Mouse (Mus musculus) forebrain, embryonic 16.5 days (tissue): ENCODE measurements around the gene Rbp7. TPM values are rescaled to one million over a fixed set of nuclear protein-coding genes. Genes with fewer than 3 reads are reported as not detected.
A peak's percentile ranks its signal among the peaks of the same experiment; 100 is the strongest.
"Not testable (repeated sequence)": the region's sequence is repeated elsewhere in the genome, so short reads cannot be mapped to it uniquely, and the experiment has no call there.

ENCODE experiments used
- ATAC-seq: fragments of 200-750 bp; cut with Nextera tagmentation; 2 replicates; pipeline ENCODE4 v1.8.0; 2017; ENCODE audit warnings: mild to moderate bottlenecking, moderate library complexity
- H3K27ac ChIP-seq: fragments of 300-500 bp; sonication (generic); 2 replicates; pipeline ENCODE4 v1.5.1; 2014; ENCODE audit warnings: low read length, control low read depth
- H3K27me3 ChIP-seq: fragments of 300-500 bp; sonication (generic); replicated peaks from 2 replicates; pipeline ENCODE4 v1.6.1; 2014; ENCODE audit warnings: low read length; ENCODE audit not compliant: control insufficient read depth, insufficient read depth
- H3K36me3 ChIP-seq: fragments of 300-500 bp; sonication (generic); 2 replicates; pipeline ENCODE4 v1.6.1; 2014; ENCODE audit not compliant: control insufficient read depth, insufficient read depth
- H3K4me1 ChIP-seq: fragments of 300-500 bp; sonication (generic); replicated peaks from 2 replicates; pipeline ENCODE4 v1.6.1; 2014; ENCODE audit warnings: low read length; ENCODE audit not compliant: control insufficient read depth, insufficient read depth
- H3K4me2 ChIP-seq: fragments of 300-500 bp; sonication (generic); 2 replicates; pipeline ENCODE4 v1.6.1; 2014; ENCODE audit warnings: mild to moderate bottlenecking, low read length, control low read depth
- H3K4me3 ChIP-seq: fragments of 300-500 bp; sonication (generic); replicated peaks from 2 replicates; pipeline ENCODE4 v1.5.1; 2014; ENCODE audit warnings: mild to moderate bottlenecking, low read length, control low read depth
- H3K9ac ChIP-seq: fragments of 300-500 bp; sonication (generic); replicated peaks from 2 replicates; pipeline ENCODE4 v1.6.1; 2014; ENCODE audit warnings: low read depth, low read length, control low read depth
- H3K9me3 ChIP-seq: fragments of 300-500 bp; sonication (generic); 2 replicates; pipeline ENCODE4 v1.6.1; 2016; ENCODE audit warnings: low read length; ENCODE audit not compliant: control insufficient read depth
- WGBS: fragments of 180-500 bp; shearing (Covaris S2); extraction: QIAGEN DNeasy Blood & Tissue Kit; methylation state at CpG from one replicate; pipeline ENCODE4 v1.1.7; 2014; 5-methylcytosine and 5-hydroxymethylcytosine counted together
- polyA plus RNA-seq: library from polyadenylated mRNA; unstranded; fragments of >200 nt; fragmentation: Nextera tagmentation; extraction: Ambion mirVana; gene quantifications from 2 replicates; pipeline ENCODE4 v1.2.1, GENCODE M21; 2015

Gene Rbp7
- polyA plus RNA-seq, 1 experiment from 2014 or later = not detected

DNA sequence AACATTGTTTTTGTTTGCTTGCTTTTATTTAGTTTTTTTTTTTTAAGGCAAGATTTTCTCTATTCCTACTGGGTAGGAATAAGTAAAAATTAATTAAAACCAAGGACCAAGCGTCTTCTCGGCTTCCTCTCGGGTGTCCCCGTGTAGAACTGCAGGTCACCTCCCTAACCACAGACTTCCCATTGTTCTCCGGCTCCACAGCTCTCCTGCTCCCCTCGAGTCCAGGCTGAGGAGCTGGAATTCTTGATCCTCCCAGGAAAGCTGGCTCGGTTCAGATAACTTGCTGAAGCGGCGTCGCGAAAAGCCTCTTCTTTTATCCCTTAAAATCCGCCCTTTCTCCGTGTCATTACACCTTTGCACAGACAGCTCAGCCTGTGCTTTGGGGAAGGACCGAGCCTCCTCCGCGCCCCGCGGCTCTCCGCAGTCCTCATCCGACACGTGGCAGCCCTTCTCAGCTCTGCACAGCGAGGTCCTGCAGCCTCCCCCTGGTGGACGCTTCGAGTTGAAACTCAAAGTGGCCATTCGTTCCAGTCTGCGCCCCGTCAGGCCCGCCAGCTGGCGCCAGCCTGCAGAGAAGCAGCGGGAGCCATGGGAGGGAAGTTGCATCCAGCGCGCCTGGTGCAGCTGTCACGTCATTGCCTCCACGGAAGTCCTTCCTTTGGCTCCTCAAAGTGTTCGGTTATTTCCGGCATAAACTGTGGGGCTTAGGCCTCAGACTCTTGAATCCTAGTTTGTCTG is 9.6 kb downstream of the Rbp7 start:
- Histone ChIP-seq H3K4me3 (peak overlapping the region; percentile 45), H3K9me3 (no peaks in the 10 kb centered on the region), H3K27me3 (no peaks in the 10 kb centered on the region), H3K9ac (peak overlapping the region; percentile 76), H3K36me3 (no peaks in the 10 kb centered on the region), H3K4me2 (peak overlapping the region; percentile 77), H3K4me1 (peaks cover 16% of the 10 kb centered on the region), H3K27ac (peak overlapping the region; percentile 93)
- WGBS = 0% methylated on average over 36 of the region's 36 CpGs
- ATAC-seq = peak; percentile 98

DNA sequence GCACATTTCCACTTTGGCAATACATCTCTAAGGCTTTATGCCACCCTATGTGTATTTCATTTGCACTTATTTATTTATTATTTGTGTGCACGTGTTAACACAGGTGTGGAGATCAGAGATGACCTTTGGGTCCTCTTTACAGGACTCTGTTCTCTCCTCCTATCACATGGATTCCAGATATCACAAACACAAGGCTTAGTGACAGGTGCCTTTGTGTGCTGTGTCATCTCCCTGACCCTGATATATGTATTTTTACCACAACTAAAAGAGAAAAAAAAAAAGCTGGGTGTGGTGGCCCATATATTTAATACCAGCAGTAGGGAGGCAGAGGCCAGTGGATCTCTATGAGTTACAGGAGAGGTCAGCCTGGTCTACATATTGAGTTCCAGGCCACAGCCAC is 10.3 kb downstream of the Rbp7 start:
- Histone ChIP-seq H3K27me3 (no peaks in the 10 kb centered on the region), H3K4me2 (peak overlapping the region; percentile 77), H3K9me3 (no peaks in the 10 kb centered on the region), H3K9ac (peak overlapping the region; percentile 76; the same call in 1 of the 2 replicates), H3K36me3 (no peaks in the 10 kb centered on the region), H3K27ac (peak overlapping the region; percentile 93), H3K4me3 (no peak overlapping the region; the same call in 1 of the 2 replicates), H3K4me1 (peaks cover 16% of the 10 kb centered on the region)
- 71% methylated on average over 1 of the region's 1 CpGs for WGBS
- no peak for ATAC-seq

DNA sequence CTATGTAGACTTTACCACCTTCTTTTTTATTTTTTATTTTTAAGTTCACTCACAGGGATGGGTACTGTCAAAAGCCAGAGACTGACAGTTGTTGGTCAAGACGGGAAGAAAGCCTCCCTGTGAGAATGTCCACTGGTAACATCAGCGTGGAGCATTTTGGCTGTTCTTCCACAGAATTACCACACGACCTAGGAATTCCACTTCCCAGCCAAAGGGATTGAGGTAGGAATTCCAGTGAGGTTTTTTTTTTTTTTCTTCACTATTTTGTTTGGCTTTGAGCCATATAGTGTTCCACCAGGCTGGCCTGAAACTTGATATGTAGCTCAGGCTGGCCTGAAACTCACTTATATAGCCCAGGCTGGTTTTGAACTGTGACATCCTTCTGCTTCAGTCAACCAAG is 12.3 kb downstream of the Rbp7 start:
- Histone ChIP-seq H3K9me3 (no peaks in the 10 kb centered on the region), H3K9ac (no peak overlapping the region), H3K36me3 (no peaks in the 10 kb centered on the region), H3K4me3 (no peak overlapping the region), H3K4me1 (peaks cover 16% of the 10 kb centered on the region), H3K27ac (no peak overlapping the region), H3K27me3 (no peaks in the 10 kb centered on the region), H3K4me2 (no peak overlapping the region)
- ATAC-seq = no peak
- 39% methylated on average over 3 of the region's 3 CpGs for WGBS

DNA sequence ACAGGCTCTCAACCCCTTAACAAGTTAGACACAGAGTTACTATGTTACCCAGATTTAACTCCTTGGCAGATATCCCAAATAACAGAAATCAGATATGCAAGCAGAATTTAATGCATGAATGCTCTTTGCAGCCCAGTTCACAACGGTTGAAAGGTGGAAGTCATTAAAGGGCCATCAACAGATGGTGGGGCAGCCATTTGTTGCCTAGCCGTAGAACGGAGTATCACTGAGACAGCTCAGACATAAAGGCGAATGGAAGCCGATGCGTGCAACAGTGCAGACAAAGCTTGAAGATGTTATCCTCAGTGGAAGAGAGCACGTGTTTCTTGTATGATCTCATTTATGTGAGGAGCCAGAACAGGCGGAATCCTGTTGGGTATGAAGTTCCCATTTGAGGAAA is 14.2 kb downstream of the Rbp7 start:
- no peak overlapping the region for H3K4me2 ChIP-seq
- 51% methylated on average over 8 of the region's 8 CpGs for WGBS
- no peak overlapping the region for H3K27ac ChIP-seq
- no peak overlapping the region for H3K9ac ChIP-seq
- no peak for ATAC-seq
- H3K36me3 ChIP-seq = no peaks in the 10 kb centered on the region
- H3K27me3 ChIP-seq = no peaks in the 10 kb centered on the region
- no peaks in the 10 kb centered on the region for H3K9me3 ChIP-seq
- peaks cover 10% of the 10 kb centered on the region for H3K4me1 ChIP-seq
- no peak overlapping the region for H3K4me3 ChIP-seq

DNA sequence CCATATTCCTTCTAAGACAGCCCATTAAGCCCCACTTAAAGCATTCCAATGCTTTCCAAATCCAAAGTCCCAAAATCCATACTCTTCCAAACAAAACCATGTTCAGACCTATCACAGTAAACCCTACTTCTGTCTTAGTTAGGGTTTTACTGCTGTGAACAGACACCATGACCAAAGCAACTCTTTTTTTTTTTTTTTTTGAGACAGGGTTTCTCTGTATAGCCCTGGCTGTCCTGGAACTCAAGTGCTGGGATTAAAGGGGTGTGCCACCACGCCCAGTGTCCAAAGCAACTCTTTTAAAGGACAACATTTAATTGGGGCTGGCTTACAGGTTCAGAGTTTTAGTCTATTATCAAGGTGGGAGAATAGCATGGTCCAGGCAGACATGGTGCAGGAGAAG is 22.9 kb downstream of the Rbp7 start:
- not testable (repeated sequence) for H3K4me3 ChIP-seq, H3K36me3 ChIP-seq, H3K9ac ChIP-seq, H3K9me3 ChIP-seq, H3K27ac ChIP-seq, ATAC-seq, H3K4me1 ChIP-seq, H3K4me2 ChIP-seq, H3K27me3 ChIP-seq
- 63% methylated on average over 1 of the region's 1 CpGs for WGBS

DNA sequence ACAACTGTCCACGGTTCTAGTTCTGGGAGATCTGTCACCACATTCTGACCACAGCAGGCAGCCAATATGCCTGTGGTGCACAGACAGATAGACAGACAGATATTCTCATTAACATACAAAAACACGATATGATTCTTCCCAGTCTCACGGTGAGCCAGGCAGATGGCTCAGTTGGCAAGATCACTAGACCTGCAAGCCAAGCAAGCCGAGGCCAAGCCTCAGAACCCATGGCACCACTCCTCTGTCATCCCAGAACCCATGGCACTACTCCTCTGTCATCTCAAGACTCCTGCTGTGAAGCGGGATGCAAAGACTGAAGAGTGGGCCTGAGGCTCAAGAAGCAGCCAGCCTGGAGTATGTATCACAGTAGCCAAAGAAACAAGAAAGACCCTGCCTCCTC is 25.2 kb downstream of the Rbp7 start:
- Histone ChIP-seq H3K4me1 (peaks cover 2% of the 10 kb centered on the region), H3K27me3 (no peaks in the 10 kb centered on the region), H3K9ac (no peak overlapping the region), H3K36me3 (no peaks in the 10 kb centered on the region), H3K27ac (no peak overlapping the region), H3K9me3 (no peaks in the 10 kb centered on the region), H3K4me2 (no peak overlapping the region), H3K4me3 (no peak overlapping the region)
- WGBS = 73% methylated on average over 5 of the region's 5 CpGs
- no peak for ATAC-seq

DNA sequence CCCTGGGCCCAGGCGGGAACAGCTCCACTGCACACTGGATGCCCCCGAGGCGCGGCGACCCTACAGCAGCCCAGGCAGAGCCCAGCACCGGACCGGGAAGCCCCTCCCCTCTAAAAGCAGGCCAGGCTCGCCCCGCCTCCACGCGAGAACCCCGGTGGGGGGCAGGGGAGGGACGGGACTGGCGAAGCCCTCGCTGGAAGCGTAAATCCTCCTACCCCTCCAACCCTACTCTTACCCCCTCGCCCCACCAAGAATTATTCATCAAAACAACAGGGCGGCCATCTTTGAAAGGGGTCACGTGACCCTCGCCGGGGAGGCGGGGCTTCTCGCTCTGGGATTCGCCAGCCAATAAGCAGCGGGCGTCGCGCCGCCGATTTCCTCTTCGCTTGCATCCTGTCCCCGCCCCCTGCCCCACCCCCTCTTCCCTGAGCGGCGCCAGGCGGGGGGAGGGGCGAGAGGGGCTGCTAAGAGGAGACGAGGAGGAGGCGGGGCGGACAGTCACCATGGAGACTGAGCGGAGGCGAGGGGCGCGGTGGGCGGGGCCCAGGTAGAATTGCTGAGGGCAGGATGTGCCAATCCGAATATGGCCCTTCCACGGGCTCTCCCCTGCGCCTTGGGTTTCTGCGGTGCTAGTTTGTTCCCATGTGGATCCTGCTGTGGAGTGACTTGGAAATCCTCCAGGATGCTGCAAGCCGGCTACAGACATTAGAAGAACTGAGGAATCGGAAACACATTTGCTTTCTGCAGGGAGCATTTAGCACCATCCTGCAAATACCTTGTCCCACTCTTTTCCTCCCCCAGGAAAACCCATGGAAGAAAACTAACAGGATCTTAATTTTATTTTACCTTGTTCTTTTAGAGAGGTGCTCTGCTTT is 28.2 kb downstream of the Rbp7 start, which contains the start of gene Ube4b:
Gene Ube4b, minus strand, starts transcription at position 425 of the 875 bp plus-strand sequence.
- Histone ChIP-seq H3K9ac (peak within 1 kb of the TSS; percentile 91), H3K36me3 (no peaks in the 10 kb centered on the region), H3K9me3 (no peaks in the 10 kb centered on the region), H3K27ac (peak within 1 kb of the TSS; percentile 98), H3K27me3 (no peaks in the 10 kb centered on the region), H3K4me3 (peak within 1 kb of the TSS; percentile 92), H3K4me2 (peak within 1 kb of the TSS; percentile 59), H3K4me1 (peaks cover 9% of the 10 kb centered on the region)
- WGBS = under 1% methylated on average over 46 of the region's 50 CpGs
- peak; percentile 93 for ATAC-seq

DNA sequence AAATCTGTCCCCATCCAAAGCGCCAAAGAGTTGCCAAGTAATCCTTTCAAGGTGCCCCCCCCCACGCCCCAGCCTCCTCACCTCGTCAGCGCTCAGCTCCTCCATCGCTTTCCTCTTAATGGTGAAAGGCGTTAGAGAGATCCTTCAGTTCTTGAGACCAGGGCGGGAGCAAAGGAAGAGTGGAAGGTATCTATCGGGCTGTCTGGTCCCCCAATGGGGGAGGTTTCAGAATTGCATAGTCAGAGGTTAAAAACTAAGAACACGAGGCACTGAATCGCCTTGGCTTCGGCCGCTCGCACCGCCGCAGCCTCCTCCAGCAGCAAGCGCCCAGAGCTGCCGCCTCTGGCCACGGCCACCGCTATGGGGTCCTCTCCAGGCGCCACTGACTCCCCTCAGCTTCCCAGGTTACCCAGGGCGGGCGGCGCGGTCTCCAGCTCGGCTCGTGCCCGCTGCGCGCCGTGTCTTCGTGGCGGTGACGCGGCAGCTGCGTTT is 28.9 kb downstream of the Rbp7 start:
- ATAC-seq = peak; percentile 69; the same call in 1 of the 2 replicates
- peaks cover 11% of the 10 kb centered on the region for H3K4me1 ChIP-seq
- H3K36me3 ChIP-seq = no peaks in the 10 kb centered on the region
- no peaks in the 10 kb centered on the region for H3K27me3 ChIP-seq
- H3K4me3 ChIP-seq = peak overlapping the region; percentile 92
- under 1% methylated on average over 35 of the region's 35 CpGs for WGBS
- H3K4me2 ChIP-seq = peak overlapping the region; percentile 58
- H3K9me3 ChIP-seq = no peaks in the 10 kb centered on the region
- peak overlapping the region; percentile 98 for H3K27ac ChIP-seq
- peak overlapping the region; percentile 91 for H3K9ac ChIP-seq

DNA sequence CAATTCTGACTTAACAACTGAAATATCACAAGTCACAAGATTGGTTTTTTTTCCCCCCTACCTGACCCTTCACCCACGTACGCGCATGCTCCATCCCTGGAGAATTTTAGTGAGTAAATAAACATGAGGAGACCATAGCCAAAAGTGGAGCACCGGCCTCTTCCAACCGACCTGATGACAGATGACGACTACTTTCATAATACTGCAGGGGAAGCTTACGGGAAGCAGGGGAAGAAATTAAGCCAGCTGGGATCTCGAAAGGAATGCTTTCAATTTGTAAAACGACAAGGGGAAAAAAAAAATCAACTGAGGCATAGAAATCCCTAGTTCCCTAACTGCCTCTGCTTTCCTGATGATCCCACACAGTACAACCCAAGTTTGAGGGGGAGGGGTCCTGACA is 30.0 kb downstream of the Rbp7 start:
- no peak overlapping the region for H3K27ac ChIP-seq
- H3K4me1 ChIP-seq = peaks cover 11% of the 10 kb centered on the region
- no peaks in the 10 kb centered on the region for H3K27me3 ChIP-seq

More for the DNA sequence above, 30.0 kb downstream of the Rbp7 start:
- WGBS = 1% methylated on average over 9 of the region's 9 CpGs
- H3K36me3 ChIP-seq = no peaks in the 10 kb centered on the region
- peak overlapping the region; percentile 92 for H3K4me3 ChIP-seq
- H3K4me2 ChIP-seq = peak overlapping the region; percentile 58
- H3K9me3 ChIP-seq = no peaks in the 10 kb centered on the region
- peak overlapping the region; percentile 30 for H3K9ac ChIP-seq
- no peak for ATAC-seq
